Mouse (Mus musculus): ENCODE measurements at regions not wholly inside any gene's neighbourhood (a gene's known extent, or its start where the extent isn't known, plus 50 kb on each side); places are given as distances from the start of the nearest gene placed in this dataset.

GRCm38 (mm10) chr8:6388651-6389050 lies 1283.5 kb upstream of the Slc10a2 start:
- TF ChIP-seq CTCF (IDR thresholded peaks at IDR 0.05; ENCODE audit: low read depth), result no peak
- no peak for TF ChIP-seq EP300 (optimal IDR thresholded peaks at IDR 0.05)
